Mouse (Mus musculus) stomach, postnatal 0 days (tissue): ENCODE measurements at regions not wholly inside any gene's neighbourhood (a gene's known extent, or its start where the extent isn't known, plus 50 kb on each side); places are given as distances from the start of the nearest gene placed in this dataset.

Experiments used
- CTCF ChIP-seq: IDR thresholded peaks from 2 replicates; pipeline ENCODE4 v1.5.1; 2016; ENCODE audit warnings: antibody characterized with exemption, low read depth, mild to moderate bottlenecking, moderate library complexity
- EP300 ChIP-seq: optimal IDR thresholded peaks from 2 replicates; pipeline ENCODE3; 2016; ENCODE audit warnings: antibody characterized with exemption

GRCm38 (mm10) chr5:75377311-75378300, 197.1 kb upstream of the Kit start:
- TF ChIP-seq CTCF = no peak
- peak; percentile 55 for TF ChIP-seq EP300
